Mouse (Mus musculus) embryonic facial prominence, embryonic 14.5 days (tissue): ENCODE measurements at regions not wholly inside any gene's neighbourhood (a gene's known extent, or its start where the extent isn't known, plus 50 kb on each side); places are given as distances from the start of the nearest gene placed in this dataset.
A peak's percentile ranks its signal among the peaks of the same experiment; 100 is the strongest.

Source experiments
- ATAC-seq: fragments of 200-750 bp; cut with Nextera tagmentation; 2 replicates; pipeline ENCODE4 v1.8.0; 2017; ENCODE audit warnings: low read depth, moderate number of reproducible peaks, moderate TSS enrichment
- DNase-seq: peaks from one replicate; pipeline ENCODE4 v3.0.0-alpha.2; 2015; ENCODE audit warnings: low spot score
- H3K27ac ChIP-seq: fragments of 300-500 bp; sonication (generic); replicated peaks from 2 replicates; pipeline ENCODE4 v1.5.1; 2014; ENCODE audit warnings: low read depth, mild to moderate bottlenecking, low read length, moderate library complexity
- H3K27me3 ChIP-seq: fragments of 300-500 bp; sonication (generic); replicated peaks from 2 replicates; pipeline ENCODE4 v1.6.1; 2014; ENCODE audit warnings: low read length; ENCODE audit not compliant: control insufficient read depth, insufficient read depth
- H3K36me3 ChIP-seq: fragments of 300-500 bp; sonication (generic); 2 replicates; pipeline ENCODE4 v1.6.1; 2014; ENCODE audit warnings: low read length, mixed read lengths; ENCODE audit not compliant: control insufficient read depth, insufficient read depth
- H3K4me1 ChIP-seq: fragments of 300-500 bp; sonication (generic); 2 replicates; pipeline ENCODE4 v1.6.1; 2014; ENCODE audit warnings: antibody characterized with exemption, low read length; ENCODE audit not compliant: control insufficient read depth, insufficient read depth
- H3K4me2 ChIP-seq: fragments of 300-500 bp; sonication (generic); 2 replicates; pipeline ENCODE4 v1.6.1; 2014; ENCODE audit warnings: low read depth, mild to moderate bottlenecking, low read length, moderate library complexity, mixed read lengths
- H3K4me3 ChIP-seq: fragments of 300-500 bp; sonication (generic); 2 replicates; pipeline ENCODE4 v1.5.1; 2014; ENCODE audit warnings: low read depth, mild to moderate bottlenecking, low read length
- H3K9ac ChIP-seq: fragments of 300-500 bp; sonication (generic); 2 replicates; pipeline ENCODE4 v1.6.1; 2014; ENCODE audit warnings: low read depth, mild to moderate bottlenecking, low read length, moderate library complexity, mixed read lengths
- H3K9me3 ChIP-seq: fragments of 300-500 bp; sonication (generic); 2 replicates; pipeline ENCODE4 v1.6.1; 2016; ENCODE audit warnings: low read length; ENCODE audit not compliant: control insufficient read depth
- WGBS: fragments of 180-500 bp; shearing (Covaris S2); extraction: QIAGEN DNeasy Blood & Tissue Kit; methylation state at CpG from one replicate; pipeline ENCODE4 v1.1.7; 2014; 5-methylcytosine and 5-hydroxymethylcytosine counted together

- no peak overlapping the region for H3K4me2 ChIP-seq
- ATAC-seq = no peak
- no peak overlapping the region for H3K4me3 ChIP-seq
- H3K27ac ChIP-seq = no peak overlapping the region
- H3K9ac ChIP-seq = no peak overlapping the region
- H3K4me1 ChIP-seq = no peaks in the 10 kb centered on the region
- H3K9me3 ChIP-seq = no peaks in the 10 kb centered on the region
- H3K27me3 ChIP-seq = no peaks in the 10 kb centered on the region
- no peaks in the 10 kb centered on the region for H3K36me3 ChIP-seq
- DNase-seq = no peak
These were observed 77.5 kb downstream of the Abo start for GRCm38 (mm10) chr2:26787312-26787711.

GRCm38 (mm10) chr2:26777016-26777415 is 87.8 kb downstream of the Abo start:
- Histone ChIP-seq H3K4me3 (no peak overlapping the region), H3K9me3 (no peaks in the 10 kb centered on the region), H3K9ac (no peak overlapping the region), H3K4me1 (no peaks in the 10 kb centered on the region), H3K27me3 (no peaks in the 10 kb centered on the region), H3K4me2 (no peak overlapping the region), H3K27ac (no peak overlapping the region), H3K36me3 (no peaks in the 10 kb centered on the region)
- no peak for ATAC-seq
- 90% methylated on average over 2 of the region's 2 CpGs for WGBS
- no peak for DNase-seq

GRCm38 (mm10) chr2:26753357-26753756 is 82.3 kb upstream of the Lcn4 start:
- no peak overlapping the region for H3K4me2 ChIP-seq
- DNase-seq = no peak
- no peaks in the 10 kb centered on the region for H3K9me3 ChIP-seq
- no peak overlapping the region for H3K9ac ChIP-seq
- no peaks in the 10 kb centered on the region for H3K27me3 ChIP-seq
- ATAC-seq = no peak
- 82% methylated on average over 4 of the region's 4 CpGs for WGBS
- H3K27ac ChIP-seq = no peak overlapping the region
- H3K36me3 ChIP-seq = no peaks in the 10 kb centered on the region
- no peaks in the 10 kb centered on the region for H3K4me1 ChIP-seq
- no peak overlapping the region for H3K4me3 ChIP-seq

GRCm38 (mm10) chr2:26751916-26752315 is 80.8 kb upstream of the Lcn4 start:
- Histone ChIP-seq H3K27ac (no peak overlapping the region), H3K4me1 (no peaks in the 10 kb centered on the region), H3K27me3 (no peaks in the 10 kb centered on the region), H3K4me2 (no peak overlapping the region), H3K4me3 (no peak overlapping the region), H3K9ac (no peak overlapping the region), H3K36me3 (no peaks in the 10 kb centered on the region), H3K9me3 (no peaks in the 10 kb centered on the region)
- ATAC-seq (no peak), DNase-seq (no peak)
- WGBS = 67% methylated on average over 1 of the region's 1 CpGs

GRCm38 (mm10) chr2:26744341-26744740 is 73.3 kb upstream of the Lcn4 start:
- H3K27me3 ChIP-seq = no peaks in the 10 kb centered on the region
- DNase-seq = peak; percentile 2
- no peak overlapping the region for H3K4me2 ChIP-seq
- no peaks in the 10 kb centered on the region for H3K9me3 ChIP-seq
- H3K4me3 ChIP-seq = no peak overlapping the region
- H3K4me1 ChIP-seq = no peaks in the 10 kb centered on the region
- ATAC-seq = no peak
- H3K27ac ChIP-seq = no peak overlapping the region
- no peaks in the 10 kb centered on the region for H3K36me3 ChIP-seq
- no peak overlapping the region for H3K9ac ChIP-seq
- WGBS = 61% methylated on average over 1 of the region's 1 CpGs

GRCm38 (mm10) chr2:26738926-26739325 is 67.8 kb upstream of the Lcn4 start:
- Histone ChIP-seq H3K27me3 (no peaks in the 10 kb centered on the region), H3K36me3 (no peaks in the 10 kb centered on the region), H3K9me3 (no peaks in the 10 kb centered on the region), H3K9ac (no peak overlapping the region), H3K4me1 (no peaks in the 10 kb centered on the region), H3K27ac (no peak overlapping the region), H3K4me3 (no peak overlapping the region), H3K4me2 (no peak overlapping the region)
- ATAC-seq (no peak), DNase-seq (no peak)
- WGBS = 29% methylated on average over 1 of the region's 1 CpGs

- Histone ChIP-seq H3K4me2 (no peak overlapping the region), H3K9me3 (no peaks in the 10 kb centered on the region), H3K4me1 (no peaks in the 10 kb centered on the region), H3K27me3 (no peaks in the 10 kb centered on the region), H3K9ac (no peak overlapping the region), H3K4me3 (no peak overlapping the region), H3K27ac (no peak overlapping the region), H3K36me3 (no peaks in the 10 kb centered on the region)
- WGBS = 74% methylated on average over 1 of the region's 1 CpGs
- DNase-seq (no peak), ATAC-seq (no peak)
These were observed 66.6 kb upstream of the Lcn4 start for GRCm38 (mm10) chr2:26737725-26738124.
